Mouse (Mus musculus) Muller cell, postnatal 12 days (primary cell): ENCODE results near the gene Trub2.
"Not testable (repeated sequence)": the region's sequence is repeated elsewhere in the genome, so short reads cannot be mapped to it uniquely, and the experiment has no call there.

Source experiments
- DNase-seq: peaks from one replicate; pipeline ENCODE4 v3.0.0-alpha.2; 2015; ENCODE audit errors: inconsistent ontology term

Trub2 gene

GRCm38 (mm10) chr2:29787937-29788681 is at the start of gene Trub2:
TSS of gene Trub2 (minus strand) at chr2:29788502.
- DNase-seq: peak; percentile 86

GRCm38 (mm10) chr2:29835391-29835899 is 47.1 kb upstream of the Trub2 start:
- DNase-seq: no peak

DNA sequence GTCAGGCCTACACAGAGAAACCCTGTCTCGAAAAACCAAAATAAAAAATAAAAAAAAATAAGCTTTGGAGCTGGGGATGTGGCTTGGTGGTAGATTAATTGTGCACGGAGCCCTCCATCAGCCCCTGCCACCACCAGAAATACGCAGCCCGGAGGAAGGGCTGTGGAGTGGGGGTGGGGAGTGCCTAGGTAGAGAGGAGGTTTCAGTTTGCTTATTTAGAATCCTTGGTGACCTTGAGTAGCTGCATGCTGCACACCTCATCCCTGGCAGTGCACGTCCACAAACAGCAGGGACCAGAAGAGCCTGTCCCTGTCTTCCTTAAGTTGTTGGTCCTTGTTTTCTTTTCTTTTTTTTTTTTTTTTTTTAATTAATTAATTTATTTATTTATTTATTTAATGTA is 45.5 kb upstream of the Trub2 start:
- DNase-seq: no peak

GRCm38 (mm10) chr2:29831106-29831505 is 42.8 kb upstream of the Trub2 start:
- DNase-seq: no peak

- no peak for DNase-seq
Observed at GRCm38 (mm10) chr2:29827709-29828024, 39.4 kb upstream of the Trub2 start.

GRCm38 (mm10) chr2:29826926-29827708 is 38.8 kb upstream of the Trub2 start:
- peak; percentile 96 for DNase-seq

DNA sequence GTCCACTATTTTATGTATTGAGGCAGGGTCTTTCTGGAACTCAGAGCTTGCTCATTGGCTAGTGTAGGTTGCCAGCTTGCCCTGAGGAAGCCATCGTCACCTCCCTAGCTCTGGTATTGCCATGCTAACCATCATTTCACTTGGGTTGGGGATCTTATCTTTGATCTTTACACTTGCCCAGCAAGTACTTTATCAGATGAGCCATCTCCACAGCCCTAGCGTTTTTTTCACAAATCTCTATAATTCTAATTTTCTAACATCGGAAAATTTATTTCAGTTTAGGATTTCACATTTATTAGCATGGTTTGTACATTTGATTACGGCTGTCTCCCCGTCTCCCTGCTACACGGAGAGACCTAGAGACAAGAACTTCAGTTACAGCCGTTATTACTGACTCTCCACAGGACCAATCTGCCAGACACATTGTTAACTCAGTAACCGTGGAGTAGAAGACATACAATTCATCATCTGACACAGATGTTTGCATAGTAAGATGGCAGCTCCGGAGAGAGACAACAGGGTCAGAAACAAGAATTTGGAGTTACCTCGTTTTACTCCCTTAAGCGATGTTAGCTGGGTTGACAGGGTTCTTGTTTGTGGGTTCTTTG is 38.1 kb upstream of the Trub2 start:
- DNase-seq: no peak

DNA sequence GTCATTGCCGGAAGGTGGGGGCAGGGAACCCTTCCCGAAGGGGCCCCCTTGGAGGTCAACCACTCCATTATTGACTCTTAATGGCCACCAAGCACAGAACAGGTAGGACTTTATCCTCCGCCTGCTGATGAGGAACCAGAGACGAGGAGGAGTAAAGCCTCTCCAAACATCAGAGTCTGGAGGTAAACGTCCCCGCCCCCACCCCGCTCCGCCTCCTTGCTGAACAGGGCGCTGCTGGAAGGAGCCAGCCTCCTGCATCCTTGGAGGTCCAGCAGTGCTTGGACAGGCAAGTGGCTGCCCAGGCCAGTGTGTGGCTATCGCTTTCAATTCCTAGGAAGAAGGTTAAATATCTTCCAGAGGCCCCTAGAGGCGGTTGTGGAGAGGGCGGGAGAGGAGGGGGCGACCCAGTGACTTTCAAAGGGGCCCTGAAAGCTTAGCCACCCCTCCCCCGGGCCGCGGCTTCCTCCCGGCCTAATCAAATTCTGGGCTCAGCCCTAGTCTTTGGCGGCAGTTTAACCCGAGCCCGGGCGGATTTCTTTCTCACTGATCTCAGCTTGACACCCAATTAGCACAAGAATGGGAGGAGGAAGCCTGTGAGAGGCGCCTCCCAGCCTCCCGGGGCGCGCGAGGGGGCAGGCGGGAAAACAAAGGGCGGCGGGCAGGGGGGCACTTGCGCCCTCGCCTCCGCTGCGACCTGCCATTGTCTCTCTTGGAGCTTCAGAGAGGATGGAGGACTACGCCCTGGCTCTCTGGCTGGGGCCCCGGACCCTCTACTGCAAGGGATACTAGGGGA is 31.9 kb upstream of the Trub2 start, which contains the start of gene Urm1:
Urm1 (plus strand) TSS at position 51 of the 793 bp plus-strand sequence.
- peak; percentile 81 for DNase-seq

DNA sequence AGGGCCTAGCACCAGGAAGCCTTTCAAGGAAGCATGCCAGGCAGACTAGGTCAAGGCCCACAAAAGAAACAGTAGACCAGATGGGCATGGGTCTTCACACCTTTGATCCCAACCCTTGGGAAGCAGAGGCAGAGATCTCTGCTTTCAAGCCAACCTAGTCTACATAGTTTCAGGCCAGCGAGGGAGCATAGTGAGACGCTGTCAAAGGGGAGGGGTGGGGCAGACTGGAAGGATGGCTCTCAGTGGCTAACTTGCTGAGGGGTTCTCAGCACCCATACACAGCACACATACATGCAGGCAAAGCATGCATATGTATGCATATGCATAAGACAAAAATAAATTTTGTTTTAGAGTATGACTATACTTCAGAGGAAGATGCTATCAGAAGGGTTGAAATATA is 31.1 kb upstream of the Trub2 start:
- DNase-seq: no peak

- DNase-seq: peak; percentile 89
Observed at GRCm38 (mm10) chr2:29817426-29818232, 29.3 kb upstream of the Trub2 start.

GRCm38 (mm10) chr2:29815678-29816371 is 27.5 kb upstream of the Trub2 start:
- DNase-seq: no peak

DNA sequence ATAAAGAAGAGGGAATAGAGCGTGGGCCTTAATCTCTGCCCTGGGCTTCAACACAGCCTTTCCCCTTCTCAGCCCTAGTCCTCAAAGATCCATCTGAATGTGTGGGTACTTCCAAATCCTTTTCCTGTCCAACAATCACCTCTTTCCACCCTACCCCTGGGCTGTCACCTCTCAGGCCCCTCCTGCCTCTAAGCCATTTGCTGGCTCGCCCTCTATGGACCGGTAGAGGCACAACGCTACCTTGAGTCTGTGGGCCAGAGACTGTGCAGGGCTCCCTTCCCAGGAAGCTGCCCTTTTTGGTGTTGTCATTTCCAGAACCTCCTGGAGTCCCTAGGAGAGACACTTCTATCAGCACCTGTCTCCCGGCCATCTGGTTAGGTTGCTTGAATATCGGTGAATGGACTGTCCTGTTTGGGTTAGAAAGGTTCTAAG is 15.1 kb upstream of the Trub2 start:
- DNase-seq: peak; percentile 23

DNA sequence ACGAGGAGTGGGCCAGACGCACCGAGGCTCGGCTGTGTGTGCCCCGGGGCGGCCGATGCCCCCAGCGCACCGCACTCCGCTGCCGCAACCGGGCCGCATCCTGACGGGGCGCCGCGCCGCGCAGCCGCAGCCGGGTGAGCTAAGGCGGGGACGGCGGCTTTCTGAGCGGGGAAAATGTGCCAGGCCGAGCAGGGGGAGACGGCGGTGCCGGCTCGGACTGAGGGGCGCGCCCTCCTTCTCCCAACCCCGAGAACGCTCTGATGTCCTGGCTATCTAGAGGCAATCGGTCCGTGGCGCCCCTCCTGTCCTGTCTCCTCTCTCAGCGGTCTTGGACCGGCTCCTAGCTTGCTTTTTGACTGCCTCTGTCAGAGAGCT is 14.5 kb upstream of the Trub2 start:
- DNase-seq: no peak

DNA sequence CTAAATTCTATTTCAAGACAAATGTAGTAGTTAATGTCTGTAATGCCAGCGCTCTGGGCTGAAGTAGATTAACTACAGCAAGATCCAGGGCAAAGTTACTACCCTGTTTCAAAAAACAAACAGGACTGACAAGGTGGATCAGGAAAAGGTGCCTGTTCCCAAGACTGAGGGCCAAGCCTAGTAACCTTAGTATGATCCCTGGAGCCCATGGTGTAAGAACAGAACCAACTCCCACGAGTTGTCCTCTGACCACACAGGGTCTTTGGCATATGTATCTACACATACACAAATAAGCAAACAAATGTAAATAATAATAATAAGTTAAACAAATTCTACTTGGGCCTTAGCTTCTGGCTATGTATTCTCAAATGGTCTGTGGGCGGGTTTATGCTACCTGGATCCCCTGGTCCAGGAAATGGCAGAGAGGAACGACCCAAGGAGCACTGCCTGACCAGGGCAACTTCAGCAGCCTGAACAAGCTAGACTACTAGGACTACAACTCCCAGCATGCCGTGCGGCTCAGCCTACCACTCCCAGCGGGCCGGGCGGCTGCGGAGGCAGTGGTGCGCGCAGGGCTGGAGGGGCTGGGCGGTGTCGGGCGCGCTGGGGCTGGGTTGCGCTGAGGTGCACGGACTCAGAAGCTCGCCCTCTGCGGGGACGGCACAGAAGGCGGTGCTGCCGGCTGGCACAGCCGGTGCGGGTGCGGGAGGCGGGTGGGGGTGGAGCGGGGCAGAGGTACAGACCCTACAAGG is 13.9 kb upstream of the Trub2 start, which contains the start of gene Slc27a4:
Slc27a4 (plus strand) TSS at position 560 of the 752 bp plus-strand sequence.
- peak; percentile 93 for DNase-seq

DNA sequence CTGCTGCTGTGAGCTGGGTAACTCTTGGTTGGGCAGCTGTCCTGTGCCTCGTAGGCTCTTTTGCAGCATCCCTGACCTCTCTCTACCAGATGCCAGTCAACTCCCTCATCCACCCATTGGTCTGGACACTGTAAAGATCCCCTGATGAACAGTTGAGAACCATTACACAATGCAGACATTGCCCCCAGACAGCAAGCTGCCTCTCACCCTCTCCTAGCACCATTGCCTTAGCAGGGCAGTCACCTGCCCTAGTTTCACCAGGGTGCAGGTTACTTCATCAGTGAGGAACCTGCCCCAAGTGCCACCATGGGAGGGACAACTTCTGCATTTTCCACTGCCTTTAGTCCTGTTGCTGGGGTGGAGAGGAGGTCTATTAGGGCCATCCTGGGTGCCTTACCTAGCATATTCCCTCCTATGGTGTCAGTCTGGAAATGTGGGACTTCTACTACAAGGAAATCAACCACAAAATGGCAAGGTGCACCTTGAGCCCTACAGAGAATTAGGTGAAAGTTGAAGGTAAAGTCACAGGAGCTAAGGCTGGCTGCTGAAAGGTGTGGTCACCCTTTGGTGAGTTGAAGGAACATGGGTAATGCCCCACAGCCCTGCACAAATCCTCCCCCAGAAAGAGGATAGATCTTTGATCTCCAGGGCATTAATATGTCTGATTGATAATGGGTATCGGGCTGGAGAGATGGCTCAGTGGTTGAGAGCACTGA is 4.6 kb upstream of the Trub2 start:
- no peak for DNase-seq

DNA sequence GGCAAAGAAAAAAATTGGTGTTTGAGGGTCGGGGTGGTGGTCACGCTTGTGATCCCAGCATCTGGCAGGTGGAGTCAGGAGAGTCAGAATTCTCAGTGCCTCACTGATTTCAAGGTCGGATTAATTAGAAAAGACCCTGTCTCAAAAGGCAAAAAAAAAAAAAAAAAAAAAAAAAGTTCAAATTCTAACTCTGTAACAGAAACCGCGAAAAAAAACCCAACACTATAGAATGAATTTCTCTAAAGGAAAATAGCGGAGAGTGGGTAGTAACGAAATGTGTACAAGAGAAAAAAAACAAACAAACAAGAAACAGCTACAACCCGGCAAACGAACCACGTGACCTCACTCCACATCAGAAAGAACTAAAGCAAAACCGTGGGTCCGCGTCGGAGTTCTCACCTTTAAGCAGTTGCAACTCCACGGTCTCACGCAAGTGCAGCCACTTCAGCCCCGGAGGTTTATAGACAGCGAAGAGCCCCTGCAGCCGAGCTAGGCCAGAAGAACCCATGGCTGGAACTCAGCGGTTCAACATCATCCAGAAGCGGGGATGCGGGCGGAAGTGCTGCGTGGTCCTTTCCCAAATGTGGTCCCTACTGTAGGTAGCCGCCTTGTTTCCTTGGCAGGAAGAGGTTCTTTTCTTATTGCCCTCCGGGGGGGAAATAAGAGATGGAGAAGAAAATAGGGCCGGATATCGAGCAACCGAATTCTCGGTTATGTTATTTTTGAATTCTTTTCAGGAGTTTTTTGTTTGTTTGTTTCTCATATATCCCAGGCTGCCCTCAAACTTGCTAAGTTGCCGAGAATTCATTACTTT is 991 bp downstream of the Trub2 start, which contains the start of gene Coq4:
Coq4 (plus strand) TSS at position 390 of the 814 bp plus-strand sequence.
- peak; percentile 91 for DNase-seq

GRCm38 (mm10) chr2:29784290-29784689 is 4.0 kb downstream of the Trub2 start:
- no peak for DNase-seq

DNA sequence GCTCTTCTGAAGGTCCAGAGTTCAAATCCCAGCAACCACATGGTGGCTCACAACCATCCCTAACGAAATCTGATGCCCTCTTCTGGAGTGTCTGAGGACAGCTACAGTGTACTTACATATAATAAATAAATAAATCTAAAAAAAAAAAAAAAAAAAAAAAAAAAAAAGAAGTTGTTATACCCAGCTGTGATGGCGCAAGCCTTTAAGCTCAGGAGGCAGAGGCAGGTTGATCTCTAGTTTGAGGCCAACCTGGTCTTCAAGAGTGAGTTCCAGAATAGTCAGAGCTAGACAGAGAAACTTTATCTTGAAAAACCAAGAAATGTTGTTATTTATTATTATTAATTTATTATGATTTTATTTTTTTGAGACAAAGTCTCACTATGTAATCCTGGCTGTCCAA is 7.0 kb downstream of the Trub2 start:
- DNase-seq: not testable (repeated sequence)
